In the genomic region with DNA sequence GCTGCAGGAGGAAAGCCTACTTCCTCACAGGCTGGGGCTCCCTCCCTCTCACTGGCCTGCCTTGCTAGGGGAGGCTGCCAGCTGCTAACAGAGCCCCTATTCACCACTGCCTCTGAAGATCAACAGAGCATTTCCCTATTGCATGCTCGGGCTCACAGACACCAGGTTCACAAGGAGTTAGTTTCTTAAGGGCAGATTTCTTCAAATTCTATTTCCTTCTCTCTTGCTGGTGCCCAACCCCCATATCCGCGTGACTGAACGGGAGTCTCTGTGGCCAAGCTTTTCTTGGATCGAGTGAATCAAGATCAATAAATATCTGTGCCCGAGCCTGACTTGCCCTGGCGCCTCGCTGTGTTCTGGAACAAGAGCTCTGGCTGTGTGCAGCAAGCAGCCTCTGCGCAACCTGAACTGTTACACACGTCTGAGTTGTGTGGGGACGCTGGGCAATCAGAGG, we compare ENCODE assay signal across 8 mouse cellular contexts.
A peak's percentile ranks its signal among the peaks of the same experiment; 100 is the strongest.
DNase-seq lines count a peak whose midpoint lies in the region; ATAC-seq and TF ChIP-seq lines count a peak whose summit lies in the region.
"Had no signal": no experiment of that assay in that cellular context is flagged by ENCODE, and none has a peak within 500 bp of the region (broad histone marks: within the 10 kb centered on the region; RNA-seq: fewer than 3 reads in every experiment).

No protein-coding gene starts in this region.

- H3K4me3 ChIP-seq in lung, embryonic 14.5 days (ENCODE audit: low read depth, low read length) = no peak overlapping the region
- H3K4me3 ChIP-seq in forebrain, embryonic 15.5 days = no peak overlapping the region
- no peak overlapping the region for H3K4me3 ChIP-seq in neural tube, embryonic 11.5 days (ENCODE audit: low read depth, low read length)
- H3K4me3 ChIP-seq: liver, embryonic 15.5 days had no signal

- peak; percentile 54 for DNase-seq in lung, embryonic 14.5 days
- no peak for DNase-seq in lung, postnatal 25 days (ENCODE audit: low spot score)
- DNase-seq in layer of hippocampus, postnatal 10 days (ENCODE audit: low spot score in 2 of 2) = peak; percentile 47 to 60
- DNase-seq in neural tube, embryonic 11.5 days (ENCODE audit: low spot score) = peak; percentile 38
- DNase-seq in testis, postnatal 14 days (ENCODE audit: low spot score) = no peak

- H3K36me3 ChIP-seq in lung, embryonic 14.5 days (ENCODE audit: insufficient read depth) = no peaks in the 10 kb centered on the region
- no peaks in the 10 kb centered on the region for H3K36me3 ChIP-seq in forebrain, embryonic 15.5 days
- no peaks in the 10 kb centered on the region for H3K36me3 ChIP-seq in neural tube, embryonic 11.5 days (ENCODE audit: control insufficient read depth, insufficient read depth, low read length)
- H3K36me3 ChIP-seq: liver, embryonic 15.5 days had no signal

- H3K9ac ChIP-seq in lung, embryonic 14.5 days = no peak overlapping the region
- no peak overlapping the region for H3K9ac ChIP-seq in forebrain, embryonic 15.5 days (replicated peaks)
- no peak overlapping the region for H3K9ac ChIP-seq in neural tube, embryonic 11.5 days (ENCODE audit: low read length)
- H3K9ac ChIP-seq: liver, embryonic 15.5 days had no signal

- no peaks in the 10 kb centered on the region for H3K27me3 ChIP-seq in lung, embryonic 14.5 days (ENCODE audit: insufficient read depth, low read length)
- no peaks in the 10 kb centered on the region for H3K27me3 ChIP-seq in forebrain, embryonic 15.5 days
- H3K27me3 ChIP-seq in neural tube, embryonic 11.5 days (ENCODE audit: control insufficient read depth, insufficient read depth, low read length) = no peaks in the 10 kb centered on the region
- H3K27me3 ChIP-seq: liver, embryonic 15.5 days had no signal

- H3K9me3 ChIP-seq in lung, embryonic 14.5 days (ENCODE audit: low read depth, low read length) = no peaks in the 10 kb centered on the region
- no peaks in the 10 kb centered on the region for H3K9me3 ChIP-seq in forebrain, embryonic 15.5 days
- no peaks in the 10 kb centered on the region for H3K9me3 ChIP-seq in neural tube, embryonic 11.5 days (ENCODE audit: control insufficient read depth, low read length)
- H3K9me3 ChIP-seq: liver, embryonic 15.5 days had no signal

- TF ChIP-seq CTCF in lung, embryonic 14.5 days (IDR thresholded peaks at IDR 0.05; ENCODE audit: low read depth) = no peak

- peaks cover 13% of the 10 kb centered on the region for H3K4me1 ChIP-seq in lung, embryonic 14.5 days (ENCODE audit: insufficient read depth)
- peaks cover 7% of the 10 kb centered on the region; the same call in 1 of the 2 replicates for H3K4me1 ChIP-seq in forebrain, embryonic 15.5 days
- no peaks in the 10 kb centered on the region for H3K4me1 ChIP-seq in neural tube, embryonic 11.5 days (ENCODE audit: control insufficient read depth, insufficient read depth, low read length)
- H3K4me1 ChIP-seq: liver, embryonic 15.5 days had no signal

- no peak overlapping the region; the same call in 1 of the 2 replicates for H3K4me2 ChIP-seq in lung, embryonic 14.5 days
- H3K4me2 ChIP-seq in forebrain, embryonic 15.5 days (replicated peaks) = no peak overlapping the region
- H3K4me2 ChIP-seq in neural tube, embryonic 11.5 days (ENCODE audit: low read depth) = no peak overlapping the region
- H3K4me2 ChIP-seq: liver, embryonic 15.5 days had no signal

- H3K27ac ChIP-seq in lung, embryonic 14.5 days (ENCODE audit: low read depth) = no peak overlapping the region
- H3K27ac ChIP-seq in forebrain, embryonic 15.5 days (replicated peaks) = no peak overlapping the region
- H3K27ac ChIP-seq in neural tube, embryonic 11.5 days (ENCODE audit: low read depth, low read length) = no peak overlapping the region
- H3K27ac ChIP-seq: liver, embryonic 15.5 days had no signal

- ATAC-seq in lung, embryonic 14.5 days (ENCODE audit: insufficient read depth) = 0 out of 2 replicates have a peak, but pooled peaks have one; percentile 52
- 0 out of 2 replicates have a peak, but pooled peaks have one; percentile 43 for ATAC-seq in forebrain, embryonic 15.5 days (replicated peaks)
- ATAC-seq in neural tube, embryonic 11.5 days (ENCODE audit: insufficient read depth, low FRiP score, low TSS enrichment) = no peak
- no peak for ATAC-seq in erythroid progenitor cell, adult 5-6 weeks (replicated peaks; ENCODE audit: low FRiP score, poor library complexity, severe bottlenecking)

- WGBS in lung, embryonic 14.5 days = 33% methylated on average over 11 of the region's 11 CpGs
- 39% methylated on average over 11 of the region's 11 CpGs for WGBS in forebrain, embryonic 15.5 days
- 45% methylated on average over 11 of the region's 11 CpGs for WGBS in neural tube, embryonic 11.5 days

Comparison
In these comparisons a context has a peak if more than half of its experiments do, and no peak if none do; other contexts are left out.
1. DNase-seq: peak in lung, embryonic 14.5 days (single experiment), layer of hippocampus, postnatal 10 days (2 of 2) and neural tube, embryonic 11.5 days (single experiment); none in lung, postnatal 25 days (single experiment) and testis, postnatal 14 days (single experiment).
2. ATAC-seq: peak in lung, embryonic 14.5 days (single experiment) and forebrain, embryonic 15.5 days (single experiment); none in neural tube, embryonic 11.5 days (single experiment) and erythroid progenitor cell, adult 5-6 weeks (single experiment).